Mouse (Mus musculus) limb, embryonic 14.5 days (tissue): ENCODE measurements around the gene Glcci1. TPM values are rescaled to one million over a fixed set of nuclear protein-coding genes. Genes with fewer than 3 reads are reported as not detected.

Experiments
- ATAC-seq: fragments of 200-750 bp; cut with Nextera tagmentation; 2 replicates; pipeline ENCODE4 v1.8.0; 2017; ENCODE audit warnings: low read depth, moderate number of reproducible peaks, moderate TSS enrichment; ENCODE audit not compliant: low FRiP score
- DNase-seq: peaks from one replicate; pipeline ENCODE4 v3.0.0-alpha.2; 2015; ENCODE audit warnings: low spot score
- H3K27ac ChIP-seq: fragments of 300-500 bp; sonication (generic); replicated peaks from 2 replicates; pipeline ENCODE4 v1.5.1; 2014; ENCODE audit warnings: low read depth, mild to moderate bottlenecking, low read length, moderate library complexity, mixed read lengths
- H3K27me3 ChIP-seq: fragments of 300-500 bp; sonication (generic); 2 replicates; pipeline ENCODE4 v1.6.1; 2014; ENCODE audit warnings: low read length, mixed read lengths; ENCODE audit not compliant: control insufficient read depth, insufficient read depth
- H3K36me3 ChIP-seq: fragments of 300-500 bp; sonication (generic); 2 replicates; pipeline ENCODE4 v1.6.1; 2014; ENCODE audit warnings: mild to moderate bottlenecking, low read length, moderate library complexity, mixed read lengths; ENCODE audit not compliant: control insufficient read depth, insufficient read depth
- H3K4me1 ChIP-seq: fragments of 300-500 bp; sonication (generic); 2 replicates; pipeline ENCODE4 v1.6.1; 2014; ENCODE audit warnings: antibody characterized with exemption, low read length, mixed read lengths; ENCODE audit not compliant: control insufficient read depth, insufficient read depth
- H3K4me2 ChIP-seq: fragments of 300-500 bp; sonication (generic); replicated peaks from 2 replicates; pipeline ENCODE4 v1.6.1; 2014; ENCODE audit warnings: low read depth, mild to moderate bottlenecking, low read length, moderate library complexity; ENCODE audit not compliant: severe bottlenecking
- H3K4me3 ChIP-seq: fragments of 300-500 bp; sonication (generic); replicated peaks from 2 replicates; pipeline ENCODE4 v1.5.1; 2014; ENCODE audit warnings: low read length
- H3K9ac ChIP-seq: fragments of 300-500 bp; sonication (generic); 2 replicates; pipeline ENCODE4 v1.6.1; 2014; ENCODE audit warnings: mild to moderate bottlenecking, low read depth, low read length, moderate library complexity; ENCODE audit not compliant: severe bottlenecking
- H3K9me3 ChIP-seq: fragments of 300-500 bp; sonication (generic); 2 replicates; pipeline ENCODE4 v1.6.1; 2016; ENCODE audit warnings: low read length; ENCODE audit not compliant: control insufficient read depth
- POLR2A ChIP-seq: fragments of 200-500 bp; IDR thresholded peaks from 2 replicates; pipeline ENCODE4 v1.8.0; 2012; ENCODE audit warnings: inconsistent platforms, mild to moderate bottlenecking, moderate library complexity, borderline replicate concordance; ENCODE audit not compliant: insufficient read depth, insufficient read length; ENCODE audit errors: extremely low read depth
- WGBS: fragments of 180-500 bp; shearing (Covaris S2); extraction: QIAGEN DNeasy Blood & Tissue Kit; methylation state at CpG from one replicate; pipeline ENCODE4 v1.1.7; 2014; 5-methylcytosine and 5-hydroxymethylcytosine counted together
- polyA plus RNA-seq, 2 experiments: library from polyadenylated mRNA; depleted of rRNA in 1 of 2; stranded (reverse) in 1 of 2; unstranded in 1 of 2; fragments of >200 nt; fragmentation: Nextera tagmentation in 1 of 2; extraction: Ambion mirVana in 1 of 2; gene quantifications; 2 replicates each; pipeline versions ENCODE4 v1.2.1 to v1.2.3; 2012 to 2014

The Glcci1 gene
- polyA plus RNA-seq, 2 experiments: 10.1 to 11.9 TPM

- no peak for DNase-seq
- 85% methylated on average over 7 of the region's 7 CpGs for WGBS
- Histone ChIP-seq H3K9me3 (no peaks in the 10 kb centered on the region), H3K27ac (no peak overlapping the region), H3K4me1 (no peaks in the 10 kb centered on the region), H3K27me3 (no peaks in the 10 kb centered on the region), H3K4me2 (no peak overlapping the region), H3K9ac (no peak overlapping the region), H3K4me3 (no peak overlapping the region), H3K36me3 (no peaks in the 10 kb centered on the region)
- ATAC-seq: no peak
- TF ChIP-seq POLR2A: no peak
Measured at GRCm38 (mm10) chr6:8630531-8630930, 121.1 kb downstream of the Glcci1 start.

GRCm38 (mm10) chr6:8631362-8631761, 122.0 kb downstream of the Glcci1 start:
- Histone ChIP-seq H3K4me3 (no peak overlapping the region), H3K27me3 (no peaks in the 10 kb centered on the region), H3K9ac (no peak overlapping the region), H3K4me2 (no peak overlapping the region), H3K4me1 (no peaks in the 10 kb centered on the region), H3K27ac (no peak overlapping the region), H3K36me3 (no peaks in the 10 kb centered on the region), H3K9me3 (no peaks in the 10 kb centered on the region)
- TF ChIP-seq POLR2A: no peak
- 74% methylated on average over 8 of the region's 8 CpGs for WGBS
- no peak for DNase-seq
- no peak for ATAC-seq

GRCm38 (mm10) chr6:8631986-8632632, 122.7 kb downstream of the Glcci1 start:
- no peak for DNase-seq
- Histone ChIP-seq H3K36me3 (no peaks in the 10 kb centered on the region), H3K4me1 (no peaks in the 10 kb centered on the region), H3K9me3 (no peaks in the 10 kb centered on the region), H3K4me2 (no peak overlapping the region), H3K4me3 (no peak overlapping the region), H3K27ac (no peak overlapping the region), H3K9ac (no peak overlapping the region), H3K27me3 (no peaks in the 10 kb centered on the region)
- ATAC-seq: no peak
- no peak for TF ChIP-seq POLR2A
- 44% methylated on average over 5 of the region's 5 CpGs for WGBS

GRCm38 (mm10) chr6:8632701-8633100, 123.3 kb downstream of the Glcci1 start:
- WGBS: 91% methylated on average over 4 of the region's 4 CpGs
- Histone ChIP-seq H3K9me3 (no peaks in the 10 kb centered on the region), H3K36me3 (no peaks in the 10 kb centered on the region), H3K4me1 (no peaks in the 10 kb centered on the region), H3K27ac (no peak overlapping the region), H3K27me3 (no peaks in the 10 kb centered on the region), H3K4me2 (no peak overlapping the region), H3K4me3 (no peak overlapping the region), H3K9ac (no peak overlapping the region)
- TF ChIP-seq POLR2A: no peak
- ATAC-seq: no peak
- DNase-seq: no peak

- no peaks in the 10 kb centered on the region for H3K27me3 ChIP-seq
- H3K27ac ChIP-seq: no peak overlapping the region
- H3K36me3 ChIP-seq: no peaks in the 10 kb centered on the region
- no peak overlapping the region for H3K9ac ChIP-seq
- no peak overlapping the region for H3K4me2 ChIP-seq
- 94% methylated on average over 4 of the region's 4 CpGs for WGBS
- DNase-seq (no peak), ATAC-seq (no peak)
- no peak overlapping the region for H3K4me3 ChIP-seq
- H3K4me1 ChIP-seq: no peaks in the 10 kb centered on the region
- no peak for TF ChIP-seq POLR2A
- H3K9me3 ChIP-seq: no peaks in the 10 kb centered on the region
Measured at GRCm38 (mm10) chr6:8638122-8638521, 128.7 kb downstream of the Glcci1 start.
